ENCODE assay signal across 4 mouse cellular contexts in genomic region chr4:148188767-148189166, GRCm38 (mm10). TPM values are rescaled to one million over a fixed set of nuclear protein-coding genes. Genes with fewer than 3 reads are reported as not detected.
"Had no signal": no experiment of that assay in that cellular context is flagged by ENCODE, and none has a peak within 500 bp of the region (broad histone marks: within the 10 kb centered on the region; RNA-seq: fewer than 3 reads in every experiment).

No protein-coding gene starts in this region.

RNA-seq across cellular contexts. Expression of gene Fbxo2, which starts 28.3 kb away (rescaled TPM):
- total RNA-seq: megakaryocyte, adult 5-6 weeks; megakaryocyte-erythroid progenitor cell, adult 5-6 weeks had no signal

RNA-seq across cellular contexts. Expression of gene Draxin, which starts 58.3 kb away (rescaled TPM):
- total RNA-seq: megakaryocyte, adult 5-6 weeks; megakaryocyte-erythroid progenitor cell, adult 5-6 weeks had no signal
- polyA plus RNA-seq: lung, embryonic 14.5 days; thymus, postnatal 0 days had no signal
